In the genomic region with DNA sequence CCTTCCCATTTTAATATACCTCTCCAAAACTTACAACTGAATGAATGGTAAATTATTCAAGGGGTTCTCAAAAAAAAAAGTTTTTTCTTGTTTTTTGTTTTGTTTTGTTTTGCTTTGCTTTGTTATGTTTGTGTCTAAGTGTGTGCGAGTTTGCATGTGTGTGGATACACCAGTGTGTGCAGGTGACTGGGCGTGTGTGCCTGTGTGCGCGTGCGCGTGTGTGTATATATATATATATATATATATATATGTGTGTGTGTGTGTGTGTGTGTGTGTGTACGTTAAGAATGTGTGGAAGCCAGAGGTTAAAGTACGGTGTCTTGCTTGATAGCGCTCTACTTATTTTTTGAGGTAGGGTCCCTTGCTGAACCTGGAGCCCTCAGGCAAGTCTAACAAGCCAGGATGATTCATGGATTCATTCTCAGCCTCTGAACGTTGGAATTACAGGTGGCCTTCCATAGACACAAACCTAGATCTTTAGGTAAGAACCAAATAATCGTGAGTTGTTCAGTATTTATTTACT, we compare ENCODE assay signal across 8 mouse cellular contexts. TPM values are rescaled to one million over a fixed set of nuclear protein-coding genes. Genes with fewer than 3 reads are reported as not detected.
A peak's percentile ranks its signal among the peaks of the same experiment; 100 is the strongest.
DNase-seq lines count a peak whose midpoint lies in the region; ATAC-seq and TF ChIP-seq lines count a peak whose summit lies in the region.

No protein-coding gene starts in this region.

- H3K4me2 ChIP-seq in kidney, embryonic 14.5 days (replicated peaks; ENCODE audit: low read depth, low read length), result peak overlapping the region; percentile 41
- H3K4me2 ChIP-seq in hindbrain, embryonic 16.5 days (ENCODE audit: low read length), result peak overlapping the region; percentile 60
- H3K4me2 ChIP-seq in midbrain, embryonic 11.5 days, result peak overlapping the region; percentile 60

- peaks cover 16% of the 10 kb centered on the region for H3K36me3 ChIP-seq in kidney, embryonic 14.5 days (ENCODE audit: control insufficient read depth, insufficient read depth, low read length)
- peaks cover 14% of the 10 kb centered on the region for H3K36me3 ChIP-seq in ES-Bruce4 (ENCODE audit: control insufficient read depth, insufficient read depth, low read length, poor library complexity, severe bottlenecking)
- peaks cover 2% of the 10 kb centered on the region; the same call in 1 of the 2 replicates for H3K36me3 ChIP-seq in hindbrain, embryonic 16.5 days (ENCODE audit: control insufficient read depth, insufficient read depth, low read length)
- H3K36me3 ChIP-seq in midbrain, embryonic 11.5 days (ENCODE audit: control insufficient read depth, insufficient read depth, low read length), result 0 out of 2 replicates have a peak, but pooled peaks cover 2% of the 10 kb centered on the region

- H3K9me3 ChIP-seq in kidney, embryonic 14.5 days (ENCODE audit: control insufficient read depth, low read length), result no peaks in the 10 kb centered on the region
- 0 out of 2 replicates have a peak, but pooled peaks cover 3% of the 10 kb centered on the region for H3K9me3 ChIP-seq in ES-Bruce4 (replicated peaks; ENCODE audit: control insufficient read depth, insufficient read depth, low read length, poor library complexity, severe bottlenecking)
- no peaks in the 10 kb centered on the region for H3K9me3 ChIP-seq in hindbrain, embryonic 16.5 days (ENCODE audit: control insufficient read depth, low read length)
- H3K9me3 ChIP-seq in midbrain, embryonic 11.5 days (ENCODE audit: control insufficient read depth, low read length), result no peaks in the 10 kb centered on the region

- H3K4me1 ChIP-seq in kidney, embryonic 14.5 days (ENCODE audit: control insufficient read depth, insufficient read depth, low read length), result no peaks in the 10 kb centered on the region
- no peaks in the 10 kb centered on the region for H3K4me1 ChIP-seq in ES-Bruce4 (ENCODE audit: control insufficient read depth, insufficient read depth, low read length)
- peaks cover 6% of the 10 kb centered on the region; the same call in 1 of the 2 replicates for H3K4me1 ChIP-seq in hindbrain, embryonic 16.5 days (ENCODE audit: control insufficient read depth, insufficient read depth, low read depth, low read length)
- H3K4me1 ChIP-seq in midbrain, embryonic 11.5 days (ENCODE audit: control insufficient read depth, insufficient read depth, low read length), result no peaks in the 10 kb centered on the region

- peak overlapping the region; percentile 34; the same call in 1 of the 2 replicates for H3K9ac ChIP-seq in kidney, embryonic 14.5 days (ENCODE audit: low read depth, low read length)
- no peak overlapping the region for H3K9ac ChIP-seq in ES-Bruce4 (ENCODE audit: low read depth, poor library complexity, severe bottlenecking)
- H3K9ac ChIP-seq in hindbrain, embryonic 16.5 days (ENCODE audit: low read depth, low read length), result peak overlapping the region; percentile 85
- H3K9ac ChIP-seq in midbrain, embryonic 11.5 days (ENCODE audit: low read length), result peak overlapping the region; percentile 71

- no peaks in the 10 kb centered on the region for H3K27me3 ChIP-seq in kidney, embryonic 14.5 days (ENCODE audit: control insufficient read depth, insufficient read depth, low read length)
- H3K27me3 ChIP-seq in ES-Bruce4 (ENCODE audit: control insufficient read depth, insufficient read depth, low read length, poor library complexity, severe bottlenecking), result no peaks in the 10 kb centered on the region
- no peaks in the 10 kb centered on the region for H3K27me3 ChIP-seq in hindbrain, embryonic 16.5 days (replicated peaks; ENCODE audit: control insufficient read depth, insufficient read depth, low read length)
- H3K27me3 ChIP-seq in midbrain, embryonic 11.5 days (ENCODE audit: control insufficient read depth, insufficient read depth, low read length), result no peaks in the 10 kb centered on the region

- DNase-seq in kidney, postnatal 25 days, result no peak
- DNase-seq in cerebellum, postnatal 36 days, result peak; percentile 16 to 26
- no peak for DNase-seq in midbrain, embryonic 11.5 days (ENCODE audit: low spot score, missing footprints)
- DNase-seq in adrenal gland, adult 18-20 months (ENCODE audit: low spot score in 2 of 2), result no peak
- DNase-seq in embryo, embryonic 10.5 days (ENCODE audit: low spot score), result no peak

- no peak overlapping the region for H3K27ac ChIP-seq in kidney, embryonic 14.5 days (ENCODE audit: low read depth, low read length)
- no peak overlapping the region for H3K27ac ChIP-seq in ES-Bruce4 (ENCODE audit: insufficient read depth, low read length)
- H3K27ac ChIP-seq in hindbrain, embryonic 16.5 days (ENCODE audit: low read depth, low read length), result peak overlapping the region; percentile 81; the same call in 1 of the 2 replicates
- no peak overlapping the region for H3K27ac ChIP-seq in midbrain, embryonic 11.5 days (ENCODE audit: low read depth, low read length)

- ATAC-seq in kidney, embryonic 14.5 days (ENCODE audit: low FRiP score, low TSS enrichment), result peak; percentile 60
- peak; percentile 73 for ATAC-seq in hindbrain, embryonic 16.5 days
- ATAC-seq in midbrain, embryonic 11.5 days (ENCODE audit: low FRiP score), result peak; percentile 63

- TF ChIP-seq EP300 in ES-Bruce4 (IDR thresholded peaks at IDR 0.05; ENCODE audit: insufficient read depth, low read depth, low read length), result no peak

- WGBS in kidney, embryonic 14.5 days, result 61% methylated on average over 11 of the region's 11 CpGs
- WGBS in hindbrain, embryonic 16.5 days, result 59% methylated on average over 11 of the region's 11 CpGs
- WGBS in midbrain, embryonic 11.5 days, result 70% methylated on average over 11 of the region's 11 CpGs

- TF ChIP-seq CTCF in ES-Bruce4 (IDR thresholded peaks at IDR 0.05; ENCODE audit: low read depth, low read length), result no peak

- peak overlapping the region; percentile 90 for H3K4me3 ChIP-seq in kidney, embryonic 14.5 days (ENCODE audit: low read length)
- H3K4me3 ChIP-seq in ES-Bruce4 (ENCODE audit: low read depth, low read length), result peak overlapping the region; percentile 23; the same call in 1 of the 2 replicates
- H3K4me3 ChIP-seq in hindbrain, embryonic 16.5 days (ENCODE audit: low read length), result peak overlapping the region; percentile 81
- H3K4me3 ChIP-seq in midbrain, embryonic 11.5 days (ENCODE audit: low read depth, low read length), result peak overlapping the region; percentile 54

- TF ChIP-seq POLR2A in ES-Bruce4 (IDR thresholded peaks at IDR 0.05; ENCODE audit: insufficient read depth, low read length), result no peak

RNA-seq across cellular contexts. Expression of a gene that starts 0.6 kb away (rescaled TPM):
- 47.2 and 55.1 TPM in 2 replicates for polyA plus RNA-seq in kidney, embryonic 14.5 days (2014; fragmentation: Nextera tagmentation; extraction: Ambion mirVana)
- polyA plus RNA-seq in ES-Bruce4 (2011; ENCODE audit: insufficient read depth, insufficient read length, low read depth, missing spikeins), result 72.3 and 76.5 TPM in 2 replicates
- 25.3 and 25.5 TPM in 2 replicates for polyA plus RNA-seq in hindbrain, embryonic 16.5 days (2015; fragmentation: Nextera tagmentation; extraction: Ambion mirVana)
- 38.3 and 48.3 TPM in 2 replicates for polyA plus RNA-seq in midbrain, embryonic 11.5 days (2014; fragmentation: Nextera tagmentation; extraction: Ambion mirVana)
- total RNA-seq in adrenal gland, adult 18-20 months (2021), result 10 to 100 TPM; 32.4 to 48.5 TPM

RNA-seq across cellular contexts. Expression of a gene that starts 42.8 kb away (rescaled TPM):
- polyA plus RNA-seq in kidney, embryonic 14.5 days (2014; fragmentation: Nextera tagmentation; extraction: Ambion mirVana), result 52.5 and 80.3 TPM in 2 replicates
- 44.3 and 51.8 TPM in 2 replicates for polyA plus RNA-seq in ES-Bruce4 (2011; ENCODE audit: insufficient read depth, insufficient read length, low read depth, missing spikeins)
- polyA plus RNA-seq in hindbrain, embryonic 16.5 days (2015; fragmentation: Nextera tagmentation; extraction: Ambion mirVana), result 65.9 and 66.3 TPM in 2 replicates
- polyA plus RNA-seq in midbrain, embryonic 11.5 days (2014; fragmentation: Nextera tagmentation; extraction: Ambion mirVana), result 105 and 115 TPM in 2 replicates
- 10 to 100 TPM; 77.5 to 88.4 TPM for total RNA-seq in adrenal gland, adult 18-20 months (2021)

Comparison
In these comparisons a context has a peak if more than half of its experiments do, and no peak if none do; other contexts are left out.
1. H3K4me3 ChIP-seq: peak in every context shown above with its lines; median percentile 90 in kidney, embryonic 14.5 days; 81 in hindbrain, embryonic 16.5 days; 54 in midbrain, embryonic 11.5 days; 23 in ES-Bruce4.
2. DNase-seq: peak in cerebellum, postnatal 36 days (2 of 2); none in kidney, postnatal 25 days (0 of 2), midbrain, embryonic 11.5 days (single experiment), adrenal gland, adult 18-20 months (0 of 2) and embryo, embryonic 10.5 days (single experiment).
3. Peak in every context shown above with its lines, with median percentiles within 50 percentile points of each other: ATAC-seq and H3K4me2 ChIP-seq.